Mouse (Mus musculus): Measurements from ENCODE around the gene Arhgap6. TPM values are rescaled to one million over a fixed set of nuclear protein-coding genes. Genes with fewer than 3 reads are reported as not detected.
"Not testable (repeated sequence)": the region's sequence is repeated elsewhere in the genome, so short reads cannot be mapped to it uniquely, and the experiment has no call there.

Arhgap6 gene
- total RNA-seq, 2 experiments from 2014 or later = 6.3 to 7.2 TPM

DNA sequence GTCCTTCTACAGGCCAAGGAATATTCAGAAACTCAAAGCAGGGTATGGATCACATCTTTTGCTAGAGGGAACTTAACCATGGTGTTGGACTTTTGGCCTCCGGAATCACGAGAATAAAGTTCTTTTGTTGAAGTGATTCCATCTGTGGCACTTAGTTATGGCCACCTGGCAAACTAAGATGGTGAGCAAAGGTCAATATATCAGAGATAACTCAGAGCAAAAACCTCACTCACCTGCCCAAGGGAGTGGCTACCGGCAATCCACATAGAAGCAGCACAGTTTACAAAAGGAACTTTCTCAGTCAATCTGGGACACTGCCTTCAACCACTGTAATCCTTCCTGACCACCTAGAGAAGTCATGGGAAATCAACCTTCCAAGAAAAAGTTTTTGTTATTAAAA lies 513.7 kb downstream of the Arhgap6 start:
- DNase-seq = no peak

DNA sequence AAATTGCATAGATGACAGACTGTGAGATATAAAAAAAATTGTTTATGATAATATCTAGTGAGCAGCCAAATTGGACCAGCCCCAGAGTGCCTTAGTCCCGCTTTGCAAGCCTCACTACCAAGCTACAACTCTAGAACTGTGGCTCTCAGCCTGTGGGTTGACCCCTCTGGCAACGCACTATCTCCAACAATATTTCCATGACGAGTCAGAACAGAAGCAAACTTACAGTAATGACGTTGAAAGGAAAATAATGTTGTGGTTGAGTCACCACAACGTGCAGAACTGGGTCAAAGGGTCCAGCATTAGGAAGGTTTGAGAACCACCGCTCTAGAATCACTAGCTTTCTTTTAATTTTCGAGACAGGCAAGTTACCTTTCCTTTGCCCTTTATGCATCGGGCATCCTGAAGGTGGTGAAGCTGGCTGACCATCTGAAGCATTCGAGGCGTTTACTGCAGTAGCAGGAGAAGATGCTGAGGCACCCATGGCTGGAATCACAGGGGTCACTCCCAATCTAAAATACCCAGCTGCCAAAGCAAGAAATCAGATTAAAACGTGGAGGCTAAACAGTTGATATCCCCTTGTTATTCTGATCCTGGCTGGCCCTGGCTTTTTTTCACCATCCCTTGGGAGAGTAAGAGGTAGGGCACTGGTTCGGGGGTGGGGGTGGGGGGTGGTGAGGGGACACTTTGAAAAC lies 524.3 kb downstream of the Arhgap6 start:
- no peak for DNase-seq

DNA sequence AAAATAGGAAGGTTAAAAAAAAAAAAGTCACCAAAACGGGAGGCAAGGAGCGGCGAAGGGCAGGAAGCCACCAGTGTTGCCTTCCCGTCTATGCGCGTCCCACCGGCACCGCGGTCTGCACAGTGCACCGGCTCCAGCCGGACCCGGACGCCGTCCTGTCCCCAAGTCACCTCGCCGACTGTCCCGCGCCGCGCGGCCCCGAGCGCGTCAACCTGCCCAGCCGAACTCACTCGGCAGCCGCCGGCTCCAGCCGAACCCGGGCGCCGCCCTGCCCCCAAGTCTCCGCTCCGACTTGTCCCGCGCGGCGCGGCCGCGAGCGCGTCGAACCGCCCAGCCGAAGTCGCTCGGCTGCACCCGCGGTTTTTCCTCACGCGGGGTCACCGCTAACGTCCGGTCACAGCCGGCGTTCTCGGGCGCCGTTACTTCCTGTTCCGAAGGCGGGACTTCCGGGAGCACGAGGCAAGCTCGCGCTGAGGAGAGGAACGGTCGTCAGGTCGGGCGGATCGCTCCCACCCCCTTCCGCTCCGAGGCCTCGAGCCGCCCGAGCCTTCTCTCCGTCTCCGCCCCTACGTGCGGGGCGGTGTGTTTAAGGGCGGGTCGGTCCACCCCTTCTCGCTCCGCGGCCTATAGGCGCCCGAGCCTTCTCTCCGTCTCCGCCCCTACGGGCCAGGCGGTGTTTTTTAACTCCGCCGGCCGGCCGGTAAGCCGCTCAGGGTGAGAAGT lies 525.2 kb downstream of the Arhgap6 start, which contains the start of gene Hccs:
Gene Hccs (minus strand): TSS at position 428 of the 723 bp plus-strand sequence.
- peak; percentile 81 for DNase-seq

DNA sequence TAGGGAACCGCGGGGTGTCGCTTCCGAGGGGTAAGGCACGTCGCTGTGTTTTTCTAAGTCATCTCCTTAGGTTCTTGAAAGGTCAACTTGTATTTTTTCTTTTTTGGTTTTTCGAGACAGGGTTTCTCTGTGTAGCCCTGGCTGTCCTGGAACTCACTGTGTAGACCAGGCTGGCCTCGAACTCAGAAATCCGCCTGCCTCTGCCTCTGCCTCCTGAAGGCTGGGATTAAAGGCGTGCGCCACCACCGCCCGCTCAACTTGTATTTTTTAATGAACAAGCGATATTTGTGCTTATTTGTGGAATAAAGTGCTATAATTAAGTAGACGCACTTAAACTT lies 525.7 kb downstream of the Arhgap6 start:
- not testable (repeated sequence) for DNase-seq

DNA sequence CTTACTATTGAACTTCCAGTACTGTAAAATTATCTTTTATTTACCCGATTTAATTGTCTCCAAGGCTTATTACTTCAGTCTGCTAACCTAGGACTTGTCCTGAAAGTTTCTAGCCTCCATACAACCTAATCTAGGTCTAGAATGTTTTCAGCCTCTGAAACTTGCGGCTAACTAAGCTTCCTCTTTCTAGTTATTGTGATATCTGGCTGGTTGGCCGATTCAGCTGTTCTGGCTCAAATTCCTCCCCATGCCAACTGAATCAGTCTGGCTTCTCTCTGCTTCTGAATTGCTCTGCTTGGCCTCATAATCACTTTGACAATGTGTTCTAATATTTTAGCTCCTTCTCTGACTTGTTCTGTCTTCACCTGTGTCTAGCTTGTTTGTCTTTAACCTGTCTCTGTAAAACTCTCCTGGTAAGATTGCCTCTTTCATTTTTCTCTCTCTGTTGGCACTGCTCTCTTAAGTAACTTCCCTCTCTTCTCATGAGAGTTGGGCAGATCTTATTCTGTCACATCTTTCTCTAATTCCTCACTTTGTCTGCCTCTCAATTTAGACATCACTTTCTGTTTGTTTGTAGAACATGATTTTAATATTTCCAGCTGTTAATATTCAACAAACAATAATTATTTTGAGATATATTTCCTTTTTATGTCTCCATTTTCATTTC lies 531.2 kb downstream of the Arhgap6 start:
- DNase-seq = no peak

DNA sequence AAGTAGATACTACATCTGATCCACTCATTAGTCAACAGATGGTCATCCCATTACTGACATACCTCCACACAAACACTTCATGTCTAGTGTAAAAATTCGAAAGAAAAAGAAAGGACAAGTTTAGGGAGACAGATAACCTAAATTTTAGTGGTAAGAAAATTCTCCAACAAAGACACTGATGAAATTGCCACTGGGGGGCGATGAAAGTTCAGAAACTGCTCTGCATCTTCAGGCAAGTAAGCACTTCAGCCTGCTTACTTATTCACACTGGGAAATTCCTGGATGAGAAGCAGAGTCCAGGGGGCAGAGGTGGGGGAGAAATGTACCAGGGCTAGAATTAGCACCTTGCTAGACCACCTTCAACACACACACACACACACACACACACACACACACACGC lies 537.4 kb downstream of the Arhgap6 start:
- peak; percentile 29 for DNase-seq

DNA sequence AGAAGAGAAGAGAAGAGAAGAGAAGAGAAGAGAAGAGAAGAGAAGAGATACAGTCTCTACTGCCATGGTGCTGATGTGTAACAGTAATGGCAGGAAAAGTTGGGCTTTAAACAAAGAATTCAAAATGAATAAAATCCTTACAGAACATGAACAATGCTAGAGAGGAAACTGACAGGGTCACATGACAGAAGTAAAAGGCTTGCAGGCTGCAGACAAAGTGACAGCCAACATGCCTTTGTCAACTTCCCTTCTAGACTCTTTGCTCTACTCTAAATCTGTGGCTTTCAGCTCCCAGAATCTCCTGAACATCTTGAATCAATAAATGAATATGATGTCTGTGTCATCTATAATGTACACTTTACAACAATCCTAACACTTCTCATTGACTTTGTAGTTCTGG lies 542.7 kb downstream of the Arhgap6 start:
- DNase-seq = no peak

DNA sequence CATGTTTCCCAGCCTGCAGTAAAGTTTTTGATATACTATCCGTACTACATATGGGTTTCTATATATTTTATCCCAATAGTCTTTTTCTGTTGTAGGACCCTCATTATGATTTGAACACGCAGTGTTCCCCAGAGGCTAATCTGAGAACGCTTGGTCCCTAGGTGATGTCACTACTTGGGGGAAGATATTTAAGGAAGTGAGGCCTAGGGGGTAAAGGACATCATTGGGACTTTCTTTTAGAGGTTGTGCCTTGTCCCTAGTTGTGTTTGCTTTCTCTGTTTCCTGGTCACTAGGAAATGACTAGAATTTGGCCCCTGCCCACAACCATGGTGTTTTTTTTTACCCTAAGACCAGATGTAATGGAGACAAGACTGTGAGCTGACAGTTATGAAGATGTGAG lies 543.3 kb downstream of the Arhgap6 start:
- no peak for DNase-seq

Other genes starting within 250 kb of the Arhgap6 start
- gene Frmpd4, start 217.9 kb upstream of the Arhgap6 start, total RNA-seq (2021) = under 1 TPM; 0.19 to 0.56 TPM
- 10 to 100 TPM; 37.6 to 40.0 TPM for gene Msl3, start 121.2 kb upstream of the Arhgap6 start, total RNA-seq (2021)

Data from gastrocnemius, postnatal 10 days (tissue).